Mouse (Mus musculus) liver, adult 2 months (tissue): ENCODE results near the gene Plcl1.

Experiments used
- CTCF ChIP-seq: fragments of 200-500 bp; IDR thresholded peaks from 2 replicates; pipeline ENCODE4 v1.5.1; 2011; ENCODE audit warnings: low read depth, low read length, control low read depth
- POLR2A ChIP-seq: fragments of 200-500 bp; IDR thresholded peaks from 2 replicates; pipeline ENCODE4 v1.6.1; 2011; ENCODE audit warnings: low read length, control low read depth; ENCODE audit not compliant: insufficient read depth; ENCODE audit errors: extremely low read depth

DNA sequence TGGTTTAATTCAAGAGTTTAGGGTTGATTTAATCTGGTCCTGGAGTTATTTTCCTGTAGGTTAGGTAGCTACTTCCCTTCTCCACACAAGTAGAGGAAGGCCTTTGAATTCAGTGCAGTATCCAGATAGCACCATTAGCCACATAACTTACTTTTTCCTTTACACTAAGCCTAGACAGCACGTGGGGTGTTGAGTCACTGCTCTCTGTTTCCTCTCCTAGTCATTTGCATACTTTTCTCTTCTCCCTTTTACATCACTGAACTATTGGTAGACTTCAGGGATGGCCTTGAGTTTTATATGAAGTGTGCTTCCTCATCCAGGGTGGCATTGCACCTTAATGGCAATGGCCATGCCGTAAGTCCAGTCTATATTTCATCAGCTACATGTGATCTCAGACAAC lies 82.5 kb downstream of the Plcl1 start:
- TF ChIP-seq CTCF (no peak), POLR2A (no peak)
